Mouse (Mus musculus) MEL (cell line): ENCODE results near the gene Lmod2. TPM values are rescaled to one million over a fixed set of nuclear protein-coding genes. Genes with fewer than 3 reads are reported as not detected.

ENCODE experiments used
- DNase-seq: peaks from one replicate; pipeline ENCODE4 v3.0.0; 2011; ENCODE audit warnings: low read depth, low spot score
- H3K27ac ChIP-seq: 2 replicates; pipeline ENCODE4 v1.5.1; 2012; ENCODE audit warnings: low read depth, mild to moderate bottlenecking, control low read depth, low read length, moderate library complexity; ENCODE audit not compliant: control insufficient read depth
- H3K27me3 ChIP-seq, 2 experiments: fragments of 150-350 bp in 1 of 2; sonication (generic) in 1 of 2; 2 replicates each; pipeline ENCODE4 v1.6.1; 2012; ENCODE audit warnings: low read length in 2 of 2, mild to moderate bottlenecking in 2 of 2, improper control_type of control experiment in 1 of 2, moderate library complexity in 1 of 2; ENCODE audit not compliant: insufficient read depth in 2 of 2, control insufficient read depth in 1 of 2
- H3K36me3 ChIP-seq, 2 experiments: 2 replicates each; pipeline ENCODE4 v1.6.1; 2012 to 2014; ENCODE audit warnings: low read length in 2 of 2, improper control_type of control experiment in 1 of 2, inconsistent platforms in 1 of 2, mild to moderate bottlenecking in 1 of 2; ENCODE audit not compliant: insufficient read depth in 2 of 2, control insufficient read depth in 1 of 2
- H3K4me1 ChIP-seq, 2 experiments: fragments of 150-350 bp in 1 of 2; sonication (generic) in 1 of 2; 2 replicates each; pipeline ENCODE4 v1.6.1; 2012; ENCODE audit warnings: low read length in 2 of 2, improper control_type of control experiment in 1 of 2, mild to moderate bottlenecking in 1 of 2; ENCODE audit not compliant: insufficient read depth in 2 of 2, control insufficient read depth in 1 of 2
- H3K4me3 ChIP-seq, 2 experiments: fragments of 150-350 bp in 1 of 2; sonication (generic) in 1 of 2; 2 replicates each; pipeline ENCODE4 v1.5.1; 2012; ENCODE audit warnings: low read depth in 2 of 2, low read length in 2 of 2, mild to moderate bottlenecking in 2 of 2, moderate library complexity in 2 of 2, control low read depth in 1 of 2, improper control_type of control experiment in 1 of 2; ENCODE audit not compliant: control insufficient read depth in 1 of 2, insufficient read depth in 1 of 2
- H3K79me2 ChIP-seq: 2 replicates; pipeline ENCODE4 v1.6.1; 2012; ENCODE audit warnings: mild to moderate bottlenecking, low read length, moderate library complexity; ENCODE audit not compliant: control insufficient read depth, poor library complexity, insufficient read depth
- H3K9ac ChIP-seq: 2 replicates; pipeline ENCODE4 v1.6.1; 2012; ENCODE audit warnings: low read depth, mild to moderate bottlenecking, control low read depth, low read length, moderate library complexity; ENCODE audit not compliant: control insufficient read depth, poor library complexity, severe bottlenecking
- H3K9me3 ChIP-seq: fragments of 150-350 bp; sonication (generic); replicated peaks from 2 replicates; pipeline ENCODE4 v1.6.1; 2012; ENCODE audit warnings: mild to moderate bottlenecking, low read length, improper control_type of control experiment, moderate library complexity; ENCODE audit not compliant: insufficient read depth
- BHLHE40 ChIP-seq: IDR thresholded peaks from 2 replicates; pipeline ENCODE4 v1.6.1; 2012; ENCODE audit warnings: low read depth, mild to moderate bottlenecking, inconsistent platforms, low read length, improper control_type of control experiment, borderline replicate concordance
- CTCF ChIP-seq, 3 experiments: IDR thresholded peaks in 2 of 3; conservative IDR thresholded peaks in 1 of 3; 2 replicates each; pipeline ENCODE4 v1.5.1; 2011 to 2012; ENCODE audit warnings: low read length in 3 of 3, low read depth in 2 of 3, mild to moderate bottlenecking in 2 of 3, improper control_type of control experiment in 1 of 3, inconsistent platforms in 1 of 3, mixed read lengths in 1 of 3, moderate library complexity in 1 of 3; ENCODE audit not compliant: control insufficient read depth in 1 of 3, insufficient read depth in 1 of 3, poor library complexity in 1 of 3, severe bottlenecking in 1 of 3
- E2F4 ChIP-seq: IDR thresholded peaks from 2 replicates; pipeline ENCODE4 v1.6.1; 2011; ENCODE audit warnings: low read depth, low read length, improper control_type of control experiment, borderline replicate concordance
- ELF1 ChIP-seq: IDR thresholded peaks from 2 replicates; pipeline ENCODE4 v1.6.1; 2014; ENCODE audit warnings: low read depth, mild to moderate bottlenecking, inconsistent platforms, low read length, improper control_type of control experiment, moderate library complexity
- ETS1 ChIP-seq: IDR thresholded peaks from 2 replicates; pipeline ENCODE4 v1.6.1; 2012; ENCODE audit warnings: low read depth, mild to moderate bottlenecking, inconsistent platforms, low read length, improper control_type of control experiment, moderate library complexity
- GABPA ChIP-seq: IDR thresholded peaks from 2 replicates; pipeline ENCODE4 v1.6.1; 2012; ENCODE audit warnings: low read depth, mild to moderate bottlenecking, inconsistent platforms, low read length, improper control_type of control experiment, moderate library complexity
- HCFC1 ChIP-seq: IDR thresholded peaks from 2 replicates; pipeline ENCODE4 v1.6.1; 2012; ENCODE audit warnings: low read depth, mild to moderate bottlenecking, inconsistent platforms, low read length, improper control_type of control experiment, moderate library complexity
- JUND ChIP-seq: IDR thresholded peaks from 2 replicates; pipeline ENCODE4 v1.6.1; 2011; ENCODE audit warnings: low read depth, mild to moderate bottlenecking, improper control_type of control experiment, low read length
- MEF2A ChIP-seq: IDR thresholded peaks from 2 replicates; pipeline ENCODE4 v1.6.1; 2014; ENCODE audit warnings: low read depth, mild to moderate bottlenecking, inconsistent platforms, low read length, improper control_type of control experiment; ENCODE audit not compliant: poor library complexity, insufficient replicate concordance, severe bottlenecking; ENCODE audit errors: extremely low read depth
- MYC ChIP-seq: IDR thresholded peaks from 2 replicates; pipeline ENCODE4 v1.6.1; 2011; ENCODE audit warnings: low read depth, mild to moderate bottlenecking, low read length, improper control_type of control experiment, moderate library complexity
- NRF1 ChIP-seq: IDR thresholded peaks from 2 replicates; pipeline ENCODE4 v1.6.1; 2014; ENCODE audit warnings: low read depth, mild to moderate bottlenecking, inconsistent platforms, low read length, improper control_type of control experiment, moderate library complexity; ENCODE audit not compliant: poor library complexity, insufficient read depth, severe bottlenecking
- POLR2A ChIP-seq, 2 experiments: IDR thresholded peaks; 2 replicates each; pipeline ENCODE4 v1.6.1; 2011 to 2012; ENCODE audit warnings: low read length in 2 of 2, mild to moderate bottlenecking in 2 of 2, control low read depth in 1 of 2, improper control_type of control experiment in 1 of 2, low read depth in 1 of 2, moderate library complexity in 1 of 2; ENCODE audit not compliant: control insufficient read depth in 1 of 2, insufficient read depth in 1 of 2, poor library complexity in 1 of 2
- RAD21 ChIP-seq: IDR thresholded peaks from 2 replicates; pipeline ENCODE4 v1.6.1; 2011; ENCODE audit warnings: mild to moderate bottlenecking, low read depth, low read length, improper control_type of control experiment
- RCOR1 ChIP-seq: IDR thresholded peaks from 2 replicates; pipeline ENCODE4 v1.6.1; 2012; ENCODE audit warnings: low read depth, mild to moderate bottlenecking, inconsistent platforms, low read length, improper control_type of control experiment
- SIN3A ChIP-seq: IDR thresholded peaks from 2 replicates; pipeline ENCODE4 v1.6.1; 2012; ENCODE audit warnings: low read length, improper control_type of control experiment, inconsistent platforms
- USF1 ChIP-seq: IDR thresholded peaks from 2 replicates; pipeline ENCODE4 v1.6.1; 2014; ENCODE audit warnings: low read depth, mild to moderate bottlenecking, inconsistent platforms, low read length, improper control_type of control experiment, moderate library complexity
- ZC3H11A ChIP-seq: IDR thresholded peaks from 2 replicates; pipeline ENCODE4 v1.6.1; 2012; ENCODE audit warnings: low read depth, mild to moderate bottlenecking, inconsistent platforms, low read length, improper control_type of control experiment
- ZMIZ1 ChIP-seq: IDR thresholded peaks from 2 replicates; pipeline ENCODE4 v1.6.1; 2012; ENCODE audit warnings: low read depth, mild to moderate bottlenecking, inconsistent platforms, low read length, improper control_type of control experiment, moderate library complexity
- ZNF384 ChIP-seq: IDR thresholded peaks from 2 replicates; pipeline ENCODE4 v1.6.1; 2012; ENCODE audit warnings: low read depth, mild to moderate bottlenecking, inconsistent platforms, low read length, improper control_type of control experiment
- polyA plus RNA-seq, 2 experiments: library from polyadenylated mRNA; stranded (reverse) in 1 of 2; unstranded in 1 of 2; fragments of >175 nt in 1 of 2; fragments of >200 nt in 1 of 2; gene quantifications; 2 replicates each; pipeline versions ENCODE4 v1.2.1 to v1.2.4; 2012; ENCODE audit warnings: low replicate concordance in 2 of 2, low read depth in 1 of 2; ENCODE audit not compliant: insufficient read length in 2 of 2, insufficient read depth in 1 of 2, missing spikeins in 1 of 2
- total RNA-seq: library from RNA; depleted of rRNA; stranded (reverse); fragments of 300-350 nt; gene quantifications from 2 replicates; pipeline ENCODE4 v1.2.3, GENCODE M21; 2012

Lmod2 gene
- total and polyA plus RNA-seq, 3 experiments = not detected

DNA sequence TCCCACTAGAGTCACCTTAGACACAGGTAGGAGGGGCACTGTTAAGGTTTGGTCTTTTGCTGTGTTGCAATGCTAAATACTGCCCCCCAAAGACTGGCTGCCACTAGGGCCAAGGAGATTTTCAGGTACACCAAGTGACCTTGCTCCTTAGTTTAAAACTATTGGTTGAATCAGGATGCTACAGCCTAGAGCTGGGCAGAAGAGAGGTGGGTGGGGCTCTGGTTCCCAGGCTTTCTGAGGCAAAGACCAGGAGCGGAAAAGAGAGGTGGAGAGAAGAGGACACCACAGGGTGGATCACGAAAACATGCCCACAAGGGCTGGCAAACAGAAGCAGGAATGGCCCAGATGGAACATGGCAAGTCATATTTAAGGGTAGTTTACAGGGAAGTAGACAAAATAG lies 44.6 kb downstream of the Lmod2 start:
- Histone ChIP-seq H3K4me1 (peaks cover 7 to 21% of the 10 kb centered on the region in 2 experiments), H3K36me3 (peaks cover 8 to 26% of the 10 kb centered on the region in 2 experiments), H3K27ac (no peak overlapping the region), H3K9me3 (no peaks in the 10 kb centered on the region), H3K9ac (no peak overlapping the region), H3K27me3 (no peaks in the 10 kb centered on the region)
- DNase-seq = no peak
- no peak for TF ChIP-seq ZNF384
- no peak for TF ChIP-seq ETS1
- TF ChIP-seq GABPA = no peak
- no peak for TF ChIP-seq ZMIZ1
- TF ChIP-seq NRF1 = no peak
- no peak for TF ChIP-seq MYC
- TF ChIP-seq RAD21 = no peak
- TF ChIP-seq BHLHE40 = no peak
- TF ChIP-seq ELF1 = no peak
- TF ChIP-seq USF1 = no peak
- no peak for TF ChIP-seq RCOR1
- no peak for TF ChIP-seq CTCF (IDR thresholded peaks at IDR 0.05 in 2 of 3, conservative IDR thresholded peaks at IDR 0.05 in 1 of 3; ENCODE audit: control insufficient read depth in 1 of 3, insufficient read depth in 1 of 3, low read depth in 2 of 3, low read length in 3 of 3, poor library complexity in 1 of 3, severe bottlenecking in 1 of 3)
- no peak for TF ChIP-seq E2F4
- no peak for TF ChIP-seq JUND
- no peak for TF ChIP-seq ZC3H11A
- TF ChIP-seq POLR2A (IDR thresholded peaks at IDR 0.05; ENCODE audit: control insufficient read depth in 1 of 2, insufficient read depth in 1 of 2, low read depth in 1 of 2, low read length in 2 of 2, poor library complexity in 1 of 2) = no peak
- no peak for TF ChIP-seq MEF2A
- no peak for TF ChIP-seq SIN3A
- TF ChIP-seq, all 39 proteins: peak for 0
- Histone ChIP-seq H3K79me2 (peaks cover 28% of the 10 kb centered on the region), H3K4me3 (no peak overlapping the region)

GRCm38 (mm10) chr6:24642960-24643359 lies 45.4 kb downstream of the Lmod2 start:
- Histone ChIP-seq H3K27me3 (no peaks in the 10 kb centered on the region), H3K79me2 (peaks cover 31% of the 10 kb centered on the region), H3K9me3 (no peaks in the 10 kb centered on the region), H3K36me3 (peaks cover 5 to 33% of the 10 kb centered on the region in 2 experiments), H3K27ac (no peak overlapping the region), H3K9ac (no peak overlapping the region), H3K4me1 (peaks cover 13 to 28% of the 10 kb centered on the region in 2 experiments), H3K4me3 (no peak overlapping the region)
- no peak for DNase-seq
- TF ChIP-seq HCFC1 = no peak
- TF ChIP-seq ZNF384 = no peak
- TF ChIP-seq RCOR1 = no peak
